Mouse (Mus musculus): ENCODE measurements around the gene Cdyl2.

The Cdyl2 gene

GRCm38 (mm10) chr8:116619686-116620320 is 113.0 kb downstream of the Cdyl2 start:
- no peak for DNase-seq

DNA sequence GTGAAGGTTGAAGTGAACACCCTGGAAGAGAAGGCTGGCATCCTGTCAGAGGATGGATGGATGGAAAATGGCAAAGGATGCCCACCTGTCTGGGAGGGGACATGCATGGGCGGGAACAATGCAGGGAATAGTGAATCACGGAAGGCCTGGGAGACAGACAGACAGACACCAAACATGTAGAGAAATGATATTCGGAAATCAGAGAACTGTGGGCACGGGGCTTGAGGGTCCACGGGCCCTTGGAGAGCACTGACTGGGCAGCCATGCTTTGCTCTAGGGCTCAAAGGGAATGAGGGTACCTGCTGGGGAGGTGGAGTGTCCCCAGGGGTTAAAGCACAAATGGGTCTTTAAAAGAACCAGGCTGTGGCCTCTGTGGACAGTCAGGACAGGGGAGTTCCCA is 113.6 kb downstream of the Cdyl2 start:
- DNase-seq: no peak

DNA sequence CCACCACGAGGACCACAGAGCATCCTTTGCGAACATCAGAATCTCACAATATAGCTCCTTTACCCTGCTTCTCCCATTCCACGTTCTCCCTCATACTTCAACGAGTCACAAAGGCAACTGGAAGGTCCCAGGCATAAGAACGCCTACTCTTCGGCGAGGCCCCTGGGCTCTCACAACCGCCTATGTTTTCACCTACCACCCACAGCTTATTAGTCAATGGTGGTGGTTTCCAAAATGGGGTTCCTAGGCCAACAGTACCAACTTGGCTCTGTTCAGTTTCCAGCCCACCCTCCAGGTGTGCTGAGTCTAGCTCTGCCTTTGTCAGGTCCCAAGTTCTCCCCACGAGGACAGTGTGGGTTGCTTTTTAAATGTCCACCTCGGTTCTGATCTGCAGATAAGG is 114.0 kb downstream of the Cdyl2 start:
- no peak for DNase-seq

- DNase-seq: no peak
Observed at GRCm38 (mm10) chr8:116617891-116618290, 114.9 kb downstream of the Cdyl2 start.

DNA sequence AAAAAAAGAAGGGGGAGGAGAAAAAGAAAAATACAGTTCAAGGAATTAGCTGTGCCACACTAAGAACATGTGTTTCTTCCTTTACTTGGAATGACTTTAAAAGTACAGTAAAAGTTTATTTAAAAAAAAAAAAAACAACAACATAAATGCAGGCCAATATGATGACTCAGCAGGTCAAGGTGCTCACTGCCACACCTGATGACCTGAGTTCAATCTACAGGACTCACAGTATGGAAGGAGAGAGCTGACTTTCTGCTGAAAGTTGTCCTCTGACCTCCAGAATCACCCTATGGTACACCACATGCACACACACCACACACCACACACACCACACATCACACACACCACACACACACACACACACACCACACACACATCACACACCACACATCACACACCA is 116.4 kb downstream of the Cdyl2 start:
- no peak for DNase-seq

- no peak for DNase-seq
Observed at GRCm38 (mm10) chr8:116614901-116615300, 117.9 kb downstream of the Cdyl2 start.

DNA sequence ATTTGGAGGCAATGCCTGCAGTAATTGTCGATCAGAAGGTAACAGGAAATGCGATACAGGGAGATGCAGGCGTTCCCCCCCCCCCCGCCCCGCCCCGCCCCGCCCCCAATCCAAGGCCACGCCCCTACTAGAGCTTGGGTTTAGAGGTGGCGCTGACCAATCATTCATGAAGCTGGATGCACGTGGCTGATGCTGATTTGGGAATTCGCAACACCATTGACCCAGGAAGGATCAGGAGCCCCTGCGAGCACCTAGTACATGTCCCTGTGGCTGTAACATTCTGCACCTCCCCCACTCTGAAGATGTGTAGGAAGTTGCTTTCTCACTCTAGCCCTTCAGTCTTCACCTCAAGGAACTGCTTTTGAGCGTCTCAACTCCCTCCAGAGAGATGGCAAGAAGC is 126.6 kb downstream of the Cdyl2 start:
- no peak for DNase-seq

GRCm38 (mm10) chr8:116602806-116603205 is 130.0 kb downstream of the Cdyl2 start:
- DNase-seq: no peak

- DNase-seq: no peak
Observed at GRCm38 (mm10) chr8:116599728-116600127, 133.1 kb downstream of the Cdyl2 start.

DNA sequence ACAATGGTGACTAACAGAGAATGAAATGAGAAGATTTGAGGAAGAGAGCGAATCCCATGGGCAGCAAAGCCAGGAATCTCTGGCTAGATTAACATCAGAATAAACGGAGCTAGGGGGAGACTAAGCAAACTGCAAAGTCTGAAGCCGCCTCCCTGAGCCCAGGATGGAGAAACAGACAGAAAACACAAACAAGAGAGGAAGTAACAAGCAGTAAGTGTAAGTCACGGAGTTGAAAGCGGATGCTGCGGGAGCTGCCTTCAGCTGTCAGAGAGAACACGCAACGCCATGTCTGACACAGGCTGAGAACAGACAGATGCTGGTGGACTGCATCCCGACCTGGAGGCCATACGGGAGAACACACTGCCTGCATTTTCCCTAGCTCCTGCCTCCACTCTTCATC is 141.6 kb downstream of the Cdyl2 start:
- no peak for DNase-seq

- no peak for DNase-seq
Observed at GRCm38 (mm10) chr8:116590546-116590945, 142.2 kb downstream of the Cdyl2 start.

DNA sequence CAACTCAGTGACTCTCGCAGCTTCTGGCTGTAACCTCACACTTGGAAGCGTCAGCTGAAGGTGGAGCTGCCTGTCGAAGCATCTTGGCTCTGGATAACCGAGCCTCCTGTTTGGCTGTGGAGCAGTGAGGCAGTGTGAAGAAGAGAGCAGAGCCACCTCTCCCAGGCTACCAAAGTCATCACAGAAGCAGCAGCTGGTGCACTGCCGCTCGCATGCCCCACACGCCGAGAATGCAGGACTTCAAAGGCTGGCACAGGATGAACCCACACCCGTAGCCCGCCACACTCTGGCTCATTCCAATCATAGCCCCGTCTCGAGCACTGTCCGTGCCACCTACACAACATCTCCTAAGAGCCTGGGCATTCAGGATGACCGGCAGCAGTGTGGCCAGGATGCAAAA is 142.7 kb downstream of the Cdyl2 start:
- DNase-seq: no peak

DNA sequence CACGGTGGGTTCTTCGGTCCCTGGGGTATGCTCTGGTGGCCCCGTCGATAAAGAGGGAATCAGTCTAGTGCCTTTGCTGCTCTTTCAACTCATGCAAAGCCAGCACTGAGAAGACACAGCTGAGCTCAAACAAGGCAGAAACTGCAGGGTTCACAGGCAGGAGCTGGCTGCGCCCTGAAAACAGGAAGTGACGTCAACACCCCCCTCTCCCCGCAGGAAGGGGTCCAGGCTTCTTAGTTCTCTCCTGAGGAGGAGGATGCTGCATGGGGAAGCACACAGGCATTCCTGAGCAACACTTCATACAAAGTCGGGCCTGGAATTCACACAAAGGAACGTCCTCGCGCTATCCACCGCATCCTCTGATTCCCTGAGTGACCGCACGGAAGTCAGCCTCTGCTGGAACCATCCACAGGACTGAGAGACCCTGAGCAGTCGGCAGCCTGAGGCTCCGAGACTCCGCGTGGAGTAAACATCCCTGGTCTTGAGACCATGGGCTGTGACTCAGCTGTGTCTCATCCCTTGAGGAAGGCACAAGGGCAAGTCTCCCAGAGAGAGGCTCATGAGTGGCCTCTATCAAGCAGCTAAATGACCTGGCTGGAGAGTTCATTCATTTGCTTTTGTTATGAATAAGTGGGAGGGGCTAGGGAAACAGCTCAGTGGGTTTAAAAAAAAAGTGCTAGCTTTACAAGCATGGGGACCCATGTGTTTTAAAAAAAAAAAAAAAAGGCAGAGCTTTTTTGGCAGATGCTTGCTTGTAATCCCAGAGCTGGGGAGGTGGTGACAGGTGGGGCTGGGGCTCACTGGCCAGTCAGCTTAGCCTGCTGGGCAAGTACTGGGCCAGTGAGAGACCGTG is 144.9 kb downstream of the Cdyl2 start:
- DNase-seq: no peak

DNA sequence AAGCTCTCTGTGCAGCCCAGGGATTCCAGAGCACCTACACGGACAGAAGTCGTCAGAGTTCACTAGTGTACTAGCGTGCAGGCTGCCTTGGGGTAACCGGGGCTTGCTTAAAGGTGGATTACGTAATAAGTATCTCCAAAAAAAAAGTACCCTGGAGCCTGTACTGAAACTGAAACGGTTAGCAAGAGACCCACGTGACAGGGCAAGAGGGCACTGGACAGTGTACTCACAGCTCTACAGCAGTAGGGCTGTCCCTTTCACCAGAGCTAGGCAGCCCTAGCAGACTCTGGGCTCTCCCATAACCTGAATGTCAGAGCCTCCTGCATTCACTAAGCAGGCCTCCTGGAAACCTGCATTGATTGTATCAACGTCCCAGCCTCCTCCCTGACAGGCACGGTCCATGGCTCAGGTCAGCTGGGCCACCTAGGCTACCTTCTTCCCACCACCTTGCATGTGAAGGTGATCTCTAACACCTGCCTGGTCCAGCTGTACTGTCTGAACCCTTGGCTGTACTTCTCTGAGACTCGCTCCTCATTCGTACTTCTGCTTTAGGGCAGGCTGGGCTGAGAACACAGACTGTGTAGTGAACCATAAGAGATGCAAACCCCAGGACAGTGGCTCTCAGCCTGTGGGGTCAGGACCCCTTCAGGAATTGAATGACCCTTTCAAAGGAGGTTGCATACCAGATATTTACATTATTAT is 151.3 kb downstream of the Cdyl2 start:
- DNase-seq: peak; percentile 38

DNA sequence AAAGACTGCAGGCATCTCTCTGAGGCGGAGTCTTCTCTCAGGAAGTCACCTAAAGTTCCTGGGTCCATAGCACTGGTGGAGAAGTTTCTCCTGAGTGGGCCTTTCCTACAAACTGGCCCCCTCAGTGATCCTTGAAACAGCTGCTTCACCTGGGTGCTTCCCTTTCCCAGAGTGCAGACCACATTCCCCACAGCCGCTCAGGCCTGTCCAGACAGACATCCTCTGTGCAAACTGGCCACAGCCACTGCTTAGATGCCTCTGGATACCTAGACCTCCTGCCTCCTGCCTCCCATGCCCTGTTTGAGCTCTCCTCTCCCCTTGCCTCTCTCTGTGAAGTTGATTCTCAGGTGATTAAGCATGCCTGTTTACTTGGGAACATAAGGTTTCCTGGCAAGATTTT is 156.1 kb downstream of the Cdyl2 start:
- DNase-seq: no peak

GRCm38 (mm10) chr8:116573085-116573484 is 159.7 kb downstream of the Cdyl2 start:
- no peak for DNase-seq

DNA sequence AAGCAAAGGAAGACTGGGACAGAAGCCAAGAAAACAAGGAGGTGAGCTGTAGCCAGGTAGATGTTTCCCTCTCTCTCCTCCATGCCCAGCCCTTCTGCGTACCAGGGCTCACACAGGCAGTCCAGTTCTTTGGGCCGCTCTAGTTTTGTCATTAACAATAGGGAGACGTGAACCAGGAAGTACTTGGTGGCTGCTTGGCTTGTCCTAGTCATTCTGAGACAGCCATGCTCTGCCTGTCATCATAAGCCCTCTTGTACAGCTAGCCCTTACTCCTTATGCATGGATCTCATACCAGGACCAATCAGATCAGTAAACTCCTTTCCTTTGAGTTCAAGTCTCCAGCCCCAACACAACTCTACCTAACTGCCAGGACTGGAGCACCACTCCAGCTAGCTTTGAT is 180.0 kb downstream of the Cdyl2 start:
- no peak for DNase-seq

- DNase-seq: no peak
Observed at GRCm38 (mm10) chr8:116552255-116552654, 180.5 kb downstream of the Cdyl2 start.

- no peak for DNase-seq
Observed at GRCm38 (mm10) chr8:116543366-116543765, 189.4 kb downstream of the Cdyl2 start.

GRCm38 (mm10) chr8:116542842-116543241 is 189.9 kb downstream of the Cdyl2 start:
- no peak for DNase-seq

GRCm38 (mm10) chr8:116540136-116540535 is 192.7 kb downstream of the Cdyl2 start:
- DNase-seq: no peak

- DNase-seq: no peak
Observed at GRCm38 (mm10) chr8:116538763-116539162, 194.0 kb downstream of the Cdyl2 start.

DNA sequence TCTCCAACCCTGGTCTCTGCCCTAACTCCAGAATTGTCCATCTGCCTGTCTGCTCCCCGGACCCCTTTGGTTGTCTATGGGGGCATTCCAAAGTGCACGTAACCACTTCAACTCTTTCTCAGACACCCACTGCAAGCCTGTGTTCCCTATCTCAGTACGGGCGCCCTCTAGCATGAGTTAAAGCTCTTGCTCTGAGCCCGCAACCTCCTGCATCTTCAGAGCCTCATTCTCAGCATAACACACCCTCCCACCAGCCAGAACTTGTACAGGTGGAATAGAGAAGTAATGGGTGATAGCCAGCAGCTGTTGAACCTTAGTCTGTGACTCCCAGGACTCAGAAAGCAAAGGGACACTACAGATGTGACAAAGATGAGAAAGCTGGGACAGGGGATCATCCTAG is 196.0 kb downstream of the Cdyl2 start:
- DNase-seq: no peak

DNA sequence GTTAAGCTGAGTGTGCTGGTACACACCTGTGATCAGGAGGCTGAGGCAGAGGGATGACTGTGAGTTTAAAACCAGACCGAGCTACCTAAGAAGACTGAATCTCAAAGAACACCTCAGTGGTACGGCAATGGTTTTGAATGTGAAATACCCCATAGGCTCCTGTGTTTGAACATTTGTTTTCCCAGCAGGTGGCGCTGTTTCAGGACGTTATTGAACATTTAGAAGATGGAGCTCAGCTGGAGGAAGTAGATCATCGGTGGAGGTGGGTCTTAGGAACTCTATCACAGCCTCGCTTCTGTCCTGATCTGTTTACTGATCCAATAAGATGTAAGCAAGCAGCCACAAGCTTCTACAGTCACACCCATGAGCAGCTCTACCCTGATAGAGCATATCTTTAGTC is 199.7 kb downstream of the Cdyl2 start:
- no peak for DNase-seq

Data from kidney, adult 18-20 months (tissue).